Mouse (Mus musculus): ENCODE measurements around the gene Cyp2c29.

GRCm38 (mm10) chr19:39286825-39287224 is 17.6 kb downstream of the Cyp2c29 start:
- no peak for TF ChIP-seq CTCF (IDR thresholded peaks at IDR 0.05; ENCODE audit: low read depth, low read length)
- TF ChIP-seq POLR2A (IDR thresholded peaks at IDR 0.05; ENCODE audit: borderline replicate concordance, low read depth, low read length), result no peak
